Mouse (Mus musculus) testis, adult 2 months (tissue): ENCODE measurements at regions not wholly inside any gene's neighbourhood (a gene's known extent, or its start where the extent isn't known, plus 50 kb on each side); places are given as distances from the start of the nearest gene placed in this dataset.

Source experiments
- CTCF ChIP-seq: fragments of 200-500 bp; IDR thresholded peaks from 2 replicates; pipeline ENCODE4 v1.5.1; 2012; ENCODE audit warnings: low read depth, mild to moderate bottlenecking, inconsistent platforms, low read length, moderate library complexity; ENCODE audit not compliant: control insufficient read depth, insufficient read depth, insufficient replicate concordance
- POLR2A ChIP-seq: fragments of 200-500 bp; IDR thresholded peaks from 2 replicates; pipeline ENCODE4 v1.6.1; 2012; ENCODE audit warnings: low read depth, mild to moderate bottlenecking, inconsistent platforms, low read length, moderate library complexity; ENCODE audit not compliant: control insufficient read depth

DNA sequence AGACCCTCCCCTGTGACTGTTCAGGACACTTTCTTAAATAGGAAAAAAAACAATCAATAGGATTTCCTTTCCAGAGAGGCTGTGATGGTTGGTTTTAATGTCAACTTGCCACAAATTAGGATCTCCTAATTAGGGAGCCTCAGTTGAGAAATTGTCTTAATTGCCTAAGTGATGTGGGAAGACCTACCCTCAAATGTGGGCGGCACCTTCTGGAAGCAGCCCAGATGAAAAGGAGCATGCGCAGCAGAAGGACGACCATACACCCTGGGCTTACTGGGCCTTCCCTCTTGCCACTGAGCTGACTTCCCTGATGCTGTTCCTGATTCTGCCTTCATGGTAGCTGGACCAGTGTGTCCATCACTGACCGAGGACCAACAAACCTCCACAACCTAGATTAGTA lies 203.7 kb upstream of the Jade1 start:
- no peak for TF ChIP-seq POLR2A
- TF ChIP-seq CTCF, result no peak
